Comparison of ENCODE assay signal across 21 mouse cellular contexts in the genomic region with DNA sequence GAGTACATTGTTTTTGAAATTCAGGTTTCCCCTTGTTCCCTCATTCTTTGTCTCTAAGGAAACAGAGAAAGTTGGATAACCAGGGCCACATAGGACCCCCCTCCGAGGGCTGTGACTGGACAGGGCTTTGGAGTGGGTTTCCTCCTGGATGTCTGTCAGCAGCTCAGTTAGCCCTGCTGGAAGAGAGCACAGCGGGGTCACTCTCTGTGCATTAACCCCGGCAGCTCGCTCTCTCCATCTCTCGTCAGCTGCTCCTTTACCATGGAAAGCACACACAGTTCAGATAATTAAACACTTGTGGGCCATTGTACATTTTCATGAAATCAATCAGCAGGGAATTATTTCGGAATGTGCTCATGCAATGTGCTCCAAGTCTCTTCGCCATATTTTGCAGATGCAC. TPM values are rescaled to one million over a fixed set of nuclear protein-coding genes. Genes with fewer than 3 reads are reported as not detected.
DNase-seq lines count a peak whose midpoint lies in the region; ATAC-seq and TF ChIP-seq lines count a peak whose summit lies in the region.
"Had no signal": no experiment of that assay in that cellular context is flagged by ENCODE, and none has a peak within 500 bp of the region (broad histone marks: within the 10 kb centered on the region; RNA-seq: fewer than 3 reads in every experiment).

No protein-coding gene starts in this region.

- no peak for DNase-seq in kidney, adult 2 months
- DNase-seq in stomach, postnatal 0 days (ENCODE audit: low spot score), result no peak
- DNase-seq in hindbrain, postnatal 0 days (ENCODE audit: low spot score), result peak; percentile 16
- DNase-seq in retina, postnatal 1 day, result peak; percentile 51
- no peak for DNase-seq in ovary, postnatal 10 days (ENCODE audit: low spot score)
- no peak for DNase-seq in layer of hippocampus, adult 11-12 months (ENCODE audit: low spot score)
- DNase-seq: adrenal gland, postnatal 14 days; cerebellum, postnatal 14 days; kidney, adult 8-10 months; liver; lung, postnatal 14 days; thymus, postnatal 14 days had no signal

- 32% methylated on average over 7 of the region's 7 CpGs for WGBS in kidney, embryonic 14.5 days
- WGBS in kidney, adult 2 months, result 76% methylated on average over 7 of the region's 7 CpGs
- 39% methylated on average over 7 of the region's 7 CpGs for WGBS in stomach, embryonic 16.5 days
- WGBS in stomach, postnatal 0 days, result 47% methylated on average over 7 of the region's 7 CpGs
- 28% methylated on average over 7 of the region's 7 CpGs for WGBS in hindbrain, postnatal 0 days

- peak overlapping the region; percentile 67; the same call in 1 of the 2 replicates for H3K27ac ChIP-seq in kidney, embryonic 14.5 days (ENCODE audit: low read depth, low read length)
- no peak overlapping the region for H3K27ac ChIP-seq in kidney, adult 2 months (ENCODE audit: insufficient read depth, low read depth, low read length)
- no peak overlapping the region for H3K27ac ChIP-seq in stomach, embryonic 16.5 days (ENCODE audit: low read length)
- no peak overlapping the region for H3K27ac ChIP-seq in stomach, postnatal 0 days (replicated peaks)
- H3K27ac ChIP-seq in hindbrain, postnatal 0 days, result no peak overlapping the region

- no peak for TF ChIP-seq CTCF in kidney, adult 2 months (conservative IDR thresholded peaks at IDR 0.05; ENCODE audit: insufficient read depth, insufficient read length, low read depth, low read length)
- no peak for TF ChIP-seq CTCF in stomach, postnatal 0 days (IDR thresholded peaks at IDR 0.05; ENCODE audit: low read depth)
- TF ChIP-seq CTCF in hindbrain, postnatal 0 days (IDR thresholded peaks at IDR 0.05; ENCODE audit: low read depth), result no peak

- peaks cover 28% of the 10 kb centered on the region for H3K4me1 ChIP-seq in kidney, embryonic 14.5 days (ENCODE audit: control insufficient read depth, insufficient read depth, low read length)
- H3K4me1 ChIP-seq in kidney, adult 2 months (ENCODE audit: control insufficient read depth, insufficient read depth, low read length), result no peaks in the 10 kb centered on the region
- peaks cover 21% of the 10 kb centered on the region for H3K4me1 ChIP-seq in stomach, embryonic 16.5 days (ENCODE audit: control insufficient read depth, insufficient read depth, low read length)
- H3K4me1 ChIP-seq in stomach, postnatal 0 days (replicated peaks; ENCODE audit: control insufficient read depth, insufficient read depth), result peaks cover 8% of the 10 kb centered on the region; the same call in 1 of the 2 replicates
- H3K4me1 ChIP-seq in hindbrain, postnatal 0 days (ENCODE audit: insufficient read depth, low read length), result 0 out of 2 replicates have a peak, but pooled peaks cover 15% of the 10 kb centered on the region

- H3K9ac ChIP-seq in kidney, embryonic 14.5 days (ENCODE audit: low read depth, low read length), result no peak overlapping the region
- no peak overlapping the region; the same call in 1 of the 2 replicates for H3K9ac ChIP-seq in stomach, embryonic 16.5 days (ENCODE audit: low read length)
- H3K9ac ChIP-seq in stomach, postnatal 0 days (ENCODE audit: low read length), result no peak overlapping the region
- no peak overlapping the region for H3K9ac ChIP-seq in hindbrain, postnatal 0 days (replicated peaks; ENCODE audit: low read length)

- no peak for ATAC-seq in kidney, embryonic 14.5 days (ENCODE audit: low FRiP score, low TSS enrichment)
- peak; percentile 65; the same call in 1 of the 2 replicates for ATAC-seq in stomach, embryonic 16.5 days (ENCODE audit: insufficient read depth, low FRiP score)
- ATAC-seq in stomach, postnatal 0 days (ENCODE audit: low FRiP score, low TSS enrichment), result no peak
- no peak for ATAC-seq in hindbrain, postnatal 0 days

- no peak overlapping the region for H3K4me2 ChIP-seq in kidney, embryonic 14.5 days (replicated peaks; ENCODE audit: low read depth, low read length)
- H3K4me2 ChIP-seq in stomach, embryonic 16.5 days (ENCODE audit: low read depth, low read length), result no peak overlapping the region
- H3K4me2 ChIP-seq in stomach, postnatal 0 days (replicated peaks; ENCODE audit: low read depth), result no peak overlapping the region
- no peak overlapping the region for H3K4me2 ChIP-seq in hindbrain, postnatal 0 days (ENCODE audit: low read depth, low read length)

- H3K27me3 ChIP-seq in kidney, embryonic 14.5 days (ENCODE audit: control insufficient read depth, insufficient read depth, low read length), result no peaks in the 10 kb centered on the region
- no peaks in the 10 kb centered on the region for H3K27me3 ChIP-seq in kidney, adult 2 months (replicated peaks; ENCODE audit: control insufficient read depth, insufficient read depth, low read length)
- H3K27me3 ChIP-seq in stomach, embryonic 16.5 days (ENCODE audit: control insufficient read depth, insufficient read depth, low read length), result no peaks in the 10 kb centered on the region
- H3K27me3 ChIP-seq in stomach, postnatal 0 days (ENCODE audit: control insufficient read depth, insufficient read depth, low read length), result no peaks in the 10 kb centered on the region
- no peaks in the 10 kb centered on the region for H3K27me3 ChIP-seq in hindbrain, postnatal 0 days (ENCODE audit: insufficient read depth, low read length)

- no peak for TF ChIP-seq POLR2A in kidney, adult 2 months (IDR thresholded peaks at IDR 0.05; ENCODE audit: low read depth, low read length)

- no peak for TF ChIP-seq EP300 in stomach, postnatal 0 days (optimal IDR thresholded peaks at IDR 0.05)

- H3K36me3 ChIP-seq in kidney, embryonic 14.5 days (ENCODE audit: control insufficient read depth, insufficient read depth, low read length), result no peaks in the 10 kb centered on the region
- H3K36me3 ChIP-seq in kidney, adult 2 months (ENCODE audit: control insufficient read depth, insufficient read depth, low read length), result no peaks in the 10 kb centered on the region
- no peaks in the 10 kb centered on the region for H3K36me3 ChIP-seq in stomach, embryonic 16.5 days (ENCODE audit: control insufficient read depth, insufficient read depth, low read length)
- H3K36me3 ChIP-seq in stomach, postnatal 0 days (ENCODE audit: control insufficient read depth, insufficient read depth, low read length), result no peaks in the 10 kb centered on the region
- no peaks in the 10 kb centered on the region for H3K36me3 ChIP-seq in hindbrain, postnatal 0 days (ENCODE audit: insufficient read depth, low read length)

- no peaks in the 10 kb centered on the region for H3K9me3 ChIP-seq in kidney, embryonic 14.5 days (ENCODE audit: control insufficient read depth, low read length)
- H3K9me3 ChIP-seq in stomach, embryonic 16.5 days (replicated peaks; ENCODE audit: control insufficient read depth, low read length), result no peaks in the 10 kb centered on the region
- H3K9me3 ChIP-seq in stomach, postnatal 0 days (ENCODE audit: control insufficient read depth, low read length), result no peaks in the 10 kb centered on the region
- no peaks in the 10 kb centered on the region for H3K9me3 ChIP-seq in hindbrain, postnatal 0 days (ENCODE audit: low read length)

- H3K4me3 ChIP-seq in kidney, embryonic 14.5 days (ENCODE audit: low read length), result no peak overlapping the region
- no peak overlapping the region for H3K4me3 ChIP-seq in kidney, adult 2 months (ENCODE audit: insufficient read depth, low read depth, low read length)
- no peak overlapping the region for H3K4me3 ChIP-seq in stomach, embryonic 16.5 days (replicated peaks; ENCODE audit: low read length)
- H3K4me3 ChIP-seq in stomach, postnatal 0 days (ENCODE audit: low read depth, low read length), result no peak overlapping the region
- H3K4me3 ChIP-seq in hindbrain, postnatal 0 days (ENCODE audit: low read length), result no peak overlapping the region

RNA-seq across cellular contexts. Expression of a gene that starts 15.4 kb away (rescaled TPM):
- polyA plus RNA-seq in kidney, embryonic 14.5 days (2014; fragmentation: Nextera tagmentation; extraction: Ambion mirVana), result not detected in 2 replicates
- not detected in 2 replicates for polyA plus RNA-seq in kidney, adult 2 months (2012; rRNA removed)
- not detected in 2 replicates for polyA plus RNA-seq in stomach, embryonic 16.5 days (2015; fragmentation: Nextera tagmentation; extraction: Ambion mirVana)
- not detected in 2 replicates for polyA plus RNA-seq in stomach, postnatal 0 days (2015; fragmentation: Nextera tagmentation; extraction: Ambion mirVana)
- not detected in 2 replicates for total RNA-seq in hindbrain, postnatal 0 days (2014; rRNA removed)
- not detected in 2 replicates for polyA plus RNA-seq in hindbrain, postnatal 0 days (2015; fragmentation: Nextera tagmentation; extraction: Ambion mirVana)
- total RNA-seq: adrenal gland, postnatal 14 days; gastrocnemius, adult 18-20 months; heart, adult 8-10 months; heart, postnatal 25 days; layer of hippocampus, adult 8-10 months; left cerebral cortex, adult 8-10 months; MEL; monocyte, adult 5-6 weeks had no signal

Comparison
In these comparisons a context has a peak if more than half of its experiments do, and no peak if none do; other contexts are left out.
1. DNase-seq: peak in hindbrain, postnatal 0 days (single experiment) and retina, postnatal 1 day (single experiment); none in kidney, adult 2 months (single experiment), stomach, postnatal 0 days (single experiment), ovary, postnatal 10 days (single experiment) and layer of hippocampus, adult 11-12 months (single experiment).